Mouse (Mus musculus) limb, embryonic 10.5 days (tissue): Measurements from ENCODE around the gene Asap3. TPM values are rescaled to one million over a fixed set of nuclear protein-coding genes. Genes with fewer than 3 reads are reported as not detected.
A peak's percentile ranks its signal among the peaks of the same experiment; 100 is the strongest.

Experiments used
- DNase-seq: peaks from one replicate; pipeline ENCODE4 v3.0.0-alpha.2; 2017; ENCODE audit warnings: low spot score
- H3K27ac ChIP-seq: fragments of 300-500 bp; sonication (generic); 2 replicates; pipeline ENCODE4 v1.5.1; 2016; ENCODE audit warnings: mild to moderate bottlenecking
- H3K27me3 ChIP-seq: fragments of 300-500 bp; sonication (generic); 2 replicates; pipeline ENCODE4 v1.6.1; 2016; ENCODE audit warnings: low read depth, mild to moderate bottlenecking; ENCODE audit not compliant: poor library complexity, severe bottlenecking
- H3K36me3 ChIP-seq: fragments of 300-500 bp; sonication (generic); 2 replicates; pipeline ENCODE4 v1.6.1; 2016; ENCODE audit warnings: mild to moderate bottlenecking, moderate library complexity
- H3K4me1 ChIP-seq: fragments of 300-500 bp; sonication (generic); 2 replicates; pipeline ENCODE4 v1.6.1; 2016
- H3K4me3 ChIP-seq: fragments of 300-500 bp; sonication (generic); 2 replicates; pipeline ENCODE4 v1.5.1; 2016; ENCODE audit warnings: mild to moderate bottlenecking, moderate library complexity
- H3K9me3 ChIP-seq: fragments of 300-500 bp; sonication (generic); replicated peaks from 2 replicates; pipeline ENCODE4 v1.6.1; 2016; ENCODE audit warnings: mild to moderate bottlenecking
- WGBS: fragments of 180-500 bp; shearing (Covaris S2); methylation state at CpG from one replicate; pipeline ENCODE4 v1.1.7; 2016; 5-methylcytosine and 5-hydroxymethylcytosine counted together
- polyA plus RNA-seq: library from polyadenylated mRNA; unstranded; fragments of >200 nt; fragmentation: Nextera tagmentation; extraction: Ambion mirVana; gene quantifications from 2 replicates; pipeline ENCODE4 v1.2.1, GENCODE M21; 2016

Gene Asap3
- polyA plus RNA-seq, 1 experiment from 2014 or later = 3.7 TPM

DNA sequence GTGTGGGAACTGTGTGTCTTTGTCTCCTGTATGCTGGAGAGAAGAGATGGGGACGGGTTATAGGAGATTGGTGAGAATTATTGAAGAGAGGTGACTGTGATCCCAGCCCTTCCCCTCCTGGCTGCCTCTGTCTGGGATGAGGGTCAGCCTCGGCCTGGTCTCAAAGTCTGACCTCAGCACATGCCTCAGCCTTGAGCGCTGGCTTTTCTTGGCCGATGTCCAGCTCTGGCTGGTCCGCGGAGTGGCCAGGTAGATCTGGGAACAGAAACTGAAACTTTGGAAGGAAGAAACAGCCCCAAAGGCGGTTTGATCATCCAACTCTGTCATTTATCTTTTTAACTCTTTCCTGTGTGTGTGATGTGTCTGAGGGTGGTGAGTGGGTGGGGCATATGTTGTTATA is 7.5 kb downstream of the Asap3 start:
- DNase-seq = no peak
- H3K4me3 ChIP-seq = no peak overlapping the region
- 85% methylated on average over 7 of the region's 7 CpGs for WGBS

GRCm38 (mm10) chr4:136214828-136215227 is 8.7 kb downstream of the Asap3 start:
- DNase-seq = no peak
- no peaks in the 10 kb centered on the region for H3K36me3 ChIP-seq
- peaks cover 22% of the 10 kb centered on the region for H3K27me3 ChIP-seq
- H3K4me3 ChIP-seq = no peak overlapping the region
- WGBS = 92% methylated on average over 8 of the region's 8 CpGs
- H3K9me3 ChIP-seq = no peaks in the 10 kb centered on the region
- H3K27ac ChIP-seq = no peak overlapping the region
- peaks cover 21% of the 10 kb centered on the region for H3K4me1 ChIP-seq

More for the DNA sequence above, 7.5 kb downstream of the Asap3 start:
- Histone ChIP-seq H3K9me3 (no peaks in the 10 kb centered on the region), H3K27me3 (peaks cover 17% of the 10 kb centered on the region), H3K27ac (no peak overlapping the region), H3K36me3 (no peaks in the 10 kb centered on the region), H3K4me1 (peaks cover 11% of the 10 kb centered on the region)

GRCm38 (mm10) chr4:136215576-136215975 is 9.4 kb downstream of the Asap3 start:
- no peak overlapping the region for H3K4me3 ChIP-seq
- H3K27ac ChIP-seq = no peak overlapping the region
- DNase-seq = no peak
- H3K9me3 ChIP-seq = no peaks in the 10 kb centered on the region
- no peaks in the 10 kb centered on the region for H3K36me3 ChIP-seq
- peaks cover 29% of the 10 kb centered on the region for H3K4me1 ChIP-seq
- 92% methylated on average over 8 of the region's 8 CpGs for WGBS
- H3K27me3 ChIP-seq = peaks cover 27% of the 10 kb centered on the region

DNA sequence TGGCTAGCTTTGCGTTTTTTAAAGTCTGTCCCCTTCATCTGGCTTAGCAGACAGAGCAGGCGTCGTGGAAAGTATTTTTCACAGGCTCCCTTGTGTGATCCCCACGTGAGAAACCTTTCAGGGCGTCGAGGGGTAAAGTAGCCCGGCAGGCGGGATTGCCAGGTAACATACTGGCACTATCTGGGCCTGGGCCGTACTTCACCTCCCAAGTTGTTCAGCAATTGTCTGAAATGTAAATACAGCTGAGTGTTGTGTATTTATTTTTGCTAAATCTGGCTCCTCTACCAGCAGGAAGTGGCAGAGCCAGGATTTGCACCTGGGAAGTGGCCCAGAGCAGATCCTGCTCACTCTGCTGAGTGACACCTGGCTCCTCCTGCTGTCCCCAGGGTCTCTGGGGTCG is 10.9 kb downstream of the Asap3 start:
- Histone ChIP-seq H3K27me3 (peaks cover 27% of the 10 kb centered on the region), H3K9me3 (no peaks in the 10 kb centered on the region), H3K4me3 (no peak overlapping the region), H3K4me1 (peaks cover 35% of the 10 kb centered on the region), H3K27ac (no peak overlapping the region), H3K36me3 (no peaks in the 10 kb centered on the region)
- WGBS = 55% methylated on average over 10 of the region's 10 CpGs
- no peak for DNase-seq

DNA sequence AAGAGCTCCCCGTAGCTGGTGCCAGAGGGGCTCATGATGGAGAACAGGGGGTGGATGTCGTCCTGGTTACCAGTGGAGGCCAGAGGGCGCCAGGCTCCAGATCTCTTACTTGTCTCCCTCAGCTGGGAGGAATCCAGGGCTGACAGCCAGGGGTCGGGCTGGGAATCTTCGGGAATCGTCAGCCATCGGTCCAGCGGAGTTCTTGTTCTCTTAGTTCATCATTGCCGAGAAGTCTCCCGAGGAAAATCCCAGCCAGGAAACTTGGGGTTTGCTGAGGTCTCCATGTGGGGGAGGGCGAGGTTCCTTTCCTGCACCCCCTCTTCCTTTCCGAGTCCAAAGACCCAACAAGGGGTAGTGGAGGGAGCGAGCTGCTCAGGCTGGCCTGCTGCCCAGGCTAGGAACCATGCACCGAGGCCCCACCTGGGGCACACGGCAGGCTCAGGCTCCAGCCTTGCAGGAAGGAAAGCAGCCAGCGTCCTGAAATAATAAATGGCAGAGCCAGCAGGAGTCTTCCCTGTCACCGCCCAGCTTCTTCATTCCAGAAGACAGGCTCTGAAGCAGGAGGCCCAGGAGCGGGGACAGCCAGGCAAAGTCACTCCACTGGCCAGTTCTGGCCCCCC is 12.5 kb downstream of the Asap3 start:
- peak overlapping the region; percentile 1; the same call in 1 of the 2 replicates for H3K27ac ChIP-seq
- H3K9me3 ChIP-seq = no peaks in the 10 kb centered on the region
- no peak overlapping the region for H3K4me3 ChIP-seq
- 16% methylated on average over 18 of the region's 18 CpGs for WGBS
- no peak for DNase-seq
- H3K36me3 ChIP-seq = no peaks in the 10 kb centered on the region
- H3K27me3 ChIP-seq = peaks cover 27% of the 10 kb centered on the region
- peaks cover 39% of the 10 kb centered on the region for H3K4me1 ChIP-seq

- no peaks in the 10 kb centered on the region for H3K9me3 ChIP-seq
- H3K4me3 ChIP-seq = peak overlapping the region; percentile 48
- WGBS = 5% methylated on average over 17 of the region's 17 CpGs
- H3K27ac ChIP-seq = peak overlapping the region; percentile 75
- peak; percentile 72 for DNase-seq
- peaks cover 27% of the 10 kb centered on the region for H3K27me3 ChIP-seq
- peaks cover 48% of the 10 kb centered on the region for H3K4me1 ChIP-seq
- no peaks in the 10 kb centered on the region for H3K36me3 ChIP-seq
Observed at GRCm38 (mm10) chr4:136220133-136220775, 14.1 kb downstream of the Asap3 start.

- DNase-seq = no peak
- Histone ChIP-seq H3K36me3 (no peaks in the 10 kb centered on the region), H3K27ac (no peak overlapping the region; the same call in 1 of the 2 replicates), H3K9me3 (no peaks in the 10 kb centered on the region), H3K4me3 (no peak overlapping the region), H3K4me1 (peaks cover 37% of the 10 kb centered on the region), H3K27me3 (peaks cover 17% of the 10 kb centered on the region)
- 76% methylated on average over 13 of the region's 13 CpGs for WGBS
Observed at GRCm38 (mm10) chr4:136223549-136224239, 17.5 kb downstream of the Asap3 start.

GRCm38 (mm10) chr4:136224240-136224559 is 18.0 kb downstream of the Asap3 start:
- Histone ChIP-seq H3K27me3 (peaks cover 12% of the 10 kb centered on the region), H3K4me1 (peaks cover 32% of the 10 kb centered on the region), H3K9me3 (no peaks in the 10 kb centered on the region), H3K4me3 (no peak overlapping the region), H3K36me3 (no peaks in the 10 kb centered on the region), H3K27ac (peak overlapping the region; percentile 16; the same call in 1 of the 2 replicates)
- DNase-seq = no peak
- WGBS = 77% methylated on average over 5 of the region's 5 CpGs

GRCm38 (mm10) chr4:136224677-136225460 is 18.7 kb downstream of the Asap3 start:
- peak overlapping the region; percentile 16; the same call in 1 of the 2 replicates for H3K27ac ChIP-seq
- H3K27me3 ChIP-seq = peaks cover 6% of the 10 kb centered on the region
- no peaks in the 10 kb centered on the region for H3K36me3 ChIP-seq
- H3K4me3 ChIP-seq = no peak overlapping the region
- H3K9me3 ChIP-seq = no peaks in the 10 kb centered on the region
- WGBS = 85% methylated on average over 23 of the region's 23 CpGs
- H3K4me1 ChIP-seq = peaks cover 27% of the 10 kb centered on the region
- DNase-seq = no peak

DNA sequence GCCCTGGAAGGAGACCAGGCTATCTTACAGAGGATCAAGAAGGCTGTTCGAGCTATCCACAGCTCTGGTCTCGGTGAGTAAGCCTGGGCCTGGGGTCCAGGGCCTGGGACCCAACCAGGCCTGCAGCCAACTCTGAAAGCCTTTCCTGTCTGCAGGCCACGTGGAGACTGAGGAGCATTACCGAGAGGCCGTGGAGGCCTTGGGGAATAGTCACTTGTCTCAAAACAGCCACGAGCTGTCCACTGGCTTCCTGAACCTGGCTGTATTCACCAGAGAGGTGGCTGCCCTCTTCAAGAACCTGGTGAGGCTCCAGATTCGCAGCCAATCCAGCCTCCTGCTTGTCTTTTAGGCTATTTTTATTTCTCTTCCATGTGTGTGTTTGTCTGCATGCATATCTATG is 21.2 kb downstream of the Asap3 start:
- Histone ChIP-seq H3K27ac (no peak overlapping the region), H3K4me1 (peaks cover 13% of the 10 kb centered on the region), H3K36me3 (no peaks in the 10 kb centered on the region), H3K4me3 (no peak overlapping the region), H3K9me3 (no peaks in the 10 kb centered on the region), H3K27me3 (no peaks in the 10 kb centered on the region)
- no peak for DNase-seq
- WGBS = 83% methylated on average over 7 of the region's 7 CpGs

DNA sequence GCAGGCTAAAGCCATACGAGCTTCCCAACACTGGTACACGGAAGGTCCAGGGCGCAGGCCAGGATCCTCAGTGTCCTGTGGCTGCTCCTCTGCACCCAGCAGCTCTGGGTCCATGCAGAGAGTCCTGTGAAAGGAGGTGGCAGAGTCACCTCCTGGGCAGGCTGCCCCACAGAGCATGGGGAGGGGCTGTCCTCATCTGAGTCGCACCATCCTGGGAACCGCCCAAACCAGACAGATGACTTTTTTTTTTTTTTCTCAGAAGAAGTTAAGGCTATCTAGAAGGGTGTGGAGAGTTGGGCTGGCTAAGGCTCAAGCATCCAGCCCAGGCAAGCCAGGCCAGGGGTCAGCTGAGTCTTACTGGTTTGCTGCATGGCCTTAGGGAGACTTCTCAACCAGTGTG is 22.5 kb downstream of the Asap3 start:
- Histone ChIP-seq H3K36me3 (no peaks in the 10 kb centered on the region), H3K27ac (no peak overlapping the region), H3K27me3 (0 out of 2 replicates have a peak, but pooled peaks cover 6% of the 10 kb centered on the region), H3K4me1 (peaks cover 10% of the 10 kb centered on the region), H3K4me3 (no peak overlapping the region), H3K9me3 (no peaks in the 10 kb centered on the region)
- DNase-seq = no peak
- 74% methylated on average over 5 of the region's 5 CpGs for WGBS

- H3K36me3 ChIP-seq = no peaks in the 10 kb centered on the region
- no peak for DNase-seq
- peaks cover 73% of the 10 kb centered on the region for H3K27me3 ChIP-seq
- no peak overlapping the region for H3K27ac ChIP-seq
- H3K9me3 ChIP-seq = no peaks in the 10 kb centered on the region
- H3K4me1 ChIP-seq = peaks cover 24% of the 10 kb centered on the region
- H3K4me3 ChIP-seq = peak overlapping the region; percentile 31
- WGBS = 6% methylated on average over 13 of the region's 13 CpGs
Observed at GRCm38 (mm10) chr4:136238669-136239068, 32.5 kb downstream of the Asap3 start.
